Mouse (Mus musculus) E14TG2a.4 (cell line): ENCODE measurements around the gene Fev.
A peak's percentile ranks its signal among the peaks of the same experiment; 100 is the strongest.

Experiments used
- H3K27me3 ChIP-seq: 2 replicates; pipeline ENCODE4 v1.6.1; 2014; ENCODE audit warnings: low read length, control low read depth; ENCODE audit not compliant: insufficient read depth
- H3K36me3 ChIP-seq: 2 replicates; pipeline ENCODE4 v1.6.1; 2014; ENCODE audit warnings: low read length, control low read depth; ENCODE audit not compliant: insufficient read depth
- H3K4me1 ChIP-seq: replicated peaks from 2 replicates; pipeline ENCODE4 v1.6.1; 2014; ENCODE audit warnings: low read depth, low read length, control low read depth
- H3K4me3 ChIP-seq: replicated peaks from 2 replicates; pipeline ENCODE4 v1.5.1; 2014; ENCODE audit warnings: mild to moderate bottlenecking, low read length
- H3K9me3 ChIP-seq: 2 replicates; pipeline ENCODE4 v1.6.1; 2014; ENCODE audit warnings: low read length, control low read depth
- CTCF ChIP-seq: conservative IDR thresholded peaks from 2 replicates; pipeline ENCODE4 v1.5.1; 2014; ENCODE audit warnings: low read length
- NANOG ChIP-seq: IDR thresholded peaks from 2 replicates; pipeline ENCODE4 v1.6.1; 2014; ENCODE audit warnings: borderline replicate concordance, low read length, mixed read lengths
- POU5F1 ChIP-seq: IDR thresholded peaks from 2 replicates; pipeline ENCODE4 v1.6.1; 2014; ENCODE audit warnings: low read length, borderline replicate concordance

The Fev gene

DNA sequence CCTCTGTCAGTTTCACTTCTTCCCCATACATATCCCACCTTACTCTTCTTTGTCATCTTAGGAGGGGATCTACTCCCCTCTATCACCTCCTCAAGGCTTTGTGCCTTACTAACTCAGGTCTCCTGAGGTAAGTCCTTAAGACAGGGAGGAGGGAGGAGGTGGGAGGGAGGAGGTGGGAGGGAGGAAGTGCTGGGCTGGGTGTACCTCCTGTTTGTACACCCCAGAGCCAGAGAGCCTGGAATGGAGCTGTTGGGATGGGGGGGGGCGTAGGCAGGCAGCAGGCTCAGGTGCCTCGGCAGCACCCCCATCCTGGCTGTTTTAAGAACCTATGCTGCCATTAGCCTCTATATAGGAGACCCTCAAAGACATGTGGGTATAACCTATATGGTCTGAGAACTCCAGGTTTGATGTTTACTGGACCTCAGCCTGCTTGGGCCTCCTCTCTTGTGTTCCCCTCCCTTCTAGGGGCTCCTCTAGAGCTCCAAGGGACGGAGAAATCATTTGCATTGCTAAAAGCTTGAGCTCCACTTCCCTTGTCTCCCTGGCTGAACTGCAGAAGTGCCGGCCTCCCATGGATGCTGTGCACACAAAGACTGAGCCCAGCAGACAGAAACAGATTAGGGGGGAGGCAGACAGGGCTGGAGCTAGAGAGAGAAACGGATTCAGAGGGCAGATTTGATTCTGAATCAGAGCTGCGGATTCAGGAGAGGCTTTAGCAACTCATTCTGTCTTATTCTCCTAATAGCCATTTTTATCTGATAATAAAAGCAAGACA is 34.0 kb downstream of the Fev start:
- Histone ChIP-seq H3K36me3 (no peaks in the 10 kb centered on the region), H3K4me3 (peak overlapping the region; percentile 33), H3K27me3 (peaks cover 55% of the 10 kb centered on the region), H3K9me3 (no peaks in the 10 kb centered on the region), H3K4me1 (peaks cover 55% of the 10 kb centered on the region)
- 0 out of 2 replicates have a peak, but pooled peaks have one; percentile 43 for TF ChIP-seq POU5F1
- no peak for TF ChIP-seq NANOG
- no peak for TF ChIP-seq CTCF

GRCm38 (mm10) chr1:74850251-74850650 is 35.0 kb downstream of the Fev start:
- H3K27me3 ChIP-seq: peaks cover 48% of the 10 kb centered on the region
- H3K4me3 ChIP-seq: no peak overlapping the region
- no peaks in the 10 kb centered on the region for H3K36me3 ChIP-seq
- TF ChIP-seq CTCF: no peak
- TF ChIP-seq NANOG: no peak
- TF ChIP-seq POU5F1: no peak
- H3K9me3 ChIP-seq: no peaks in the 10 kb centered on the region
- H3K4me1 ChIP-seq: peaks cover 49% of the 10 kb centered on the region

DNA sequence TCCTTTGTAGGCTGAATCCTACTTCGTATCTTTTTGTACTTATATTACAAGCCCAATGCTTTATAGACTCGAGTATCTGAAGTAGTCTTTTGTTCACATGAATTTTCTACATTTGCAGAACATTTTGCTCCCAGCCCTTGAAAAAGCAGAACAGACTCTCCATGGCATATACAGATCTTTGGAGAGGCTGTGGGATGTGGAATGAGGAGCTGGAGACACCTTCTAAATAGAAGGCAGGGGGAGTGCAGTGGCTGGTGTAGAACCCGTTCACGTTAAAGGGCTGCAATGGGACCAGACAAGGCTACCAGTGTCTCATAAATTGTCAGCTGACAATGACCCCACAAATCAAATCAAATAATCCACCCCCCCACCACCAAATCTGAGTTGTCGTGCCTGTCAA is 36.3 kb downstream of the Fev start:
- Histone ChIP-seq H3K36me3 (no peaks in the 10 kb centered on the region), H3K4me3 (no peak overlapping the region), H3K27me3 (peaks cover 49% of the 10 kb centered on the region), H3K9me3 (no peaks in the 10 kb centered on the region), H3K4me1 (peaks cover 42% of the 10 kb centered on the region)
- TF ChIP-seq CTCF (no peak), POU5F1 (no peak), NANOG (no peak)

GRCm38 (mm10) chr1:74846341-74846740 is 38.9 kb downstream of the Fev start:
- no peak overlapping the region for H3K4me3 ChIP-seq
- H3K4me1 ChIP-seq: peaks cover 23% of the 10 kb centered on the region
- H3K9me3 ChIP-seq: no peaks in the 10 kb centered on the region
- TF ChIP-seq NANOG (no peak), CTCF (no peak), POU5F1 (no peak)
- H3K27me3 ChIP-seq: peaks cover 35% of the 10 kb centered on the region
- no peaks in the 10 kb centered on the region for H3K36me3 ChIP-seq

GRCm38 (mm10) chr1:74843090-74843489 is 42.1 kb downstream of the Fev start:
- Histone ChIP-seq H3K9me3 (no peaks in the 10 kb centered on the region), H3K36me3 (no peaks in the 10 kb centered on the region), H3K4me3 (no peak overlapping the region), H3K27me3 (peaks cover 29% of the 10 kb centered on the region), H3K4me1 (peaks cover 5% of the 10 kb centered on the region)
- TF ChIP-seq POU5F1 (no peak), NANOG (no peak), CTCF (no peak)

DNA sequence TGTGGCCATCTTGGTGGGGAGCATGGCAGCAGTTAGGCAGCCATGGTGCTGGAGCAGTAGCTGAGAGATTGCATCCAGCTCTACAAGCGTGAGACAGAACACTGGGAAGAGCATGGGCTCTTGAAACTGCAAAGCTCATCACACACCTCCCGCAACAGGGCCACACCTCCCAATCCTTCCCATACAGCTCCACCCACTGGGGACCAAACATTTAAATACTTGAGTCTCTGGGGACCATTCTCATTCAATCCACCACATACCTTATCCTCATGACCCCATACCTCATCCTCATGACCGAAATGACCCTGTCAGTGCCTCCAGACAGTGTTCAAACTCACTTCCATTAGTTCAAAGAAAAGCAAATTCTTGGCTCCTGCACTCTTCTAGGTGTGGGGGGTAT is 52.0 kb downstream of the Fev start:
- H3K27me3 ChIP-seq: peaks cover 10% of the 10 kb centered on the region
- H3K4me1 ChIP-seq: peaks cover 27% of the 10 kb centered on the region
- TF ChIP-seq POU5F1: no peak
- no peak for TF ChIP-seq CTCF
- no peaks in the 10 kb centered on the region for H3K9me3 ChIP-seq
- H3K36me3 ChIP-seq: no peaks in the 10 kb centered on the region
- no peak overlapping the region for H3K4me3 ChIP-seq
